Mouse (Mus musculus) forebrain, postnatal 0 days (tissue): Measurements from ENCODE around the gene Gm11213. TPM values are rescaled to one million over a fixed set of nuclear protein-coding genes. Genes with fewer than 3 reads are reported as not detected.

Experiments
- ATAC-seq: fragments of 200-750 bp; cut with Nextera tagmentation; 2 replicates; pipeline ENCODE4 v1.8.0; 2017; ENCODE audit warnings: mild to moderate bottlenecking, moderate library complexity
- DNase-seq: peaks from one replicate; pipeline ENCODE4 v3.0.0-alpha.2; 2015
- H3K27ac ChIP-seq: fragments of 300-500 bp; sonication (generic); 2 replicates; pipeline ENCODE4 v1.5.1; 2014; ENCODE audit warnings: low read depth, mild to moderate bottlenecking, antibody characterized with exemption, low read length, moderate library complexity, mixed read lengths
- H3K27me3 ChIP-seq: fragments of 300-500 bp; sonication (generic); 2 replicates; pipeline ENCODE4 v1.6.1; 2014; ENCODE audit warnings: mild to moderate bottlenecking, low read length, mixed read lengths; ENCODE audit not compliant: insufficient read depth
- H3K36me3 ChIP-seq: fragments of 300-500 bp; sonication (generic); 2 replicates; pipeline ENCODE4 v1.6.1; 2014; ENCODE audit warnings: mild to moderate bottlenecking, moderate library complexity; ENCODE audit not compliant: insufficient read depth
- H3K4me1 ChIP-seq: fragments of 300-500 bp; sonication (generic); 2 replicates; pipeline ENCODE4 v1.6.1; 2014; ENCODE audit warnings: antibody characterized with exemption; ENCODE audit not compliant: insufficient read depth
- H3K4me2 ChIP-seq: fragments of 300-500 bp; sonication (generic); 2 replicates; pipeline ENCODE4 v1.6.1; 2014; ENCODE audit warnings: low read depth, mild to moderate bottlenecking, moderate library complexity
- H3K4me3 ChIP-seq: fragments of 300-500 bp; sonication (generic); 2 replicates; pipeline ENCODE4 v1.5.1; 2014; ENCODE audit warnings: low read depth, low read length, mixed read lengths
- H3K9ac ChIP-seq: fragments of 300-500 bp; sonication (generic); 2 replicates; pipeline ENCODE4 v1.6.1; 2014; ENCODE audit warnings: mild to moderate bottlenecking
- H3K9me3 ChIP-seq: fragments of 300-500 bp; sonication (generic); 2 replicates; pipeline ENCODE4 v1.6.1; 2016; ENCODE audit warnings: low read length
- CTCF ChIP-seq: sonication (generic); IDR thresholded peaks from 2 replicates; pipeline ENCODE4 v1.5.1; 2016; ENCODE audit warnings: antibody characterized with exemption, control low read depth, low read depth
- WGBS: fragments of 180-500 bp; shearing (Covaris S2); extraction: QIAGEN DNeasy Blood & Tissue Kit; methylation state at CpG from one replicate; pipeline ENCODE4 v1.1.7; 2014; 5-methylcytosine and 5-hydroxymethylcytosine counted together
- polyA plus RNA-seq: library from polyadenylated mRNA; unstranded; fragments of >200 nt; fragmentation: Nextera tagmentation; extraction: Ambion mirVana; gene quantifications from 2 replicates; pipeline ENCODE4 v1.2.1, GENCODE M21; 2015
- total RNA-seq: library from RNA; depleted of rRNA; stranded (reverse); fragments of >200 nt; gene quantifications from 2 replicates; pipeline ENCODE4 v1.2.3, GENCODE M21; 2014

Gm11213 gene
- total and polyA plus RNA-seq, 2 experiments from 2014 or later, result not detected

- no peak overlapping the region for H3K27ac ChIP-seq
- H3K27me3 ChIP-seq, result no peaks in the 10 kb centered on the region
- 94% methylated on average over 4 of the region's 4 CpGs for WGBS
- H3K9ac ChIP-seq, result no peak overlapping the region
- H3K4me2 ChIP-seq, result no peak overlapping the region
- H3K4me3 ChIP-seq, result no peak overlapping the region
- no peaks in the 10 kb centered on the region for H3K36me3 ChIP-seq
- no peak for ATAC-seq
- H3K9me3 ChIP-seq, result no peaks in the 10 kb centered on the region
- H3K4me1 ChIP-seq, result no peaks in the 10 kb centered on the region
- TF ChIP-seq CTCF, result no peak
- DNase-seq, result no peak
Measured at GRCm38 (mm10) chr4:63596010-63596409, 9.1 kb downstream of the Gm11213 start.

GRCm38 (mm10) chr4:63595259-63595658 is 9.8 kb downstream of the Gm11213 start:
- no peak for TF ChIP-seq CTCF
- H3K4me2 ChIP-seq, result no peak overlapping the region
- H3K27ac ChIP-seq, result no peak overlapping the region
- H3K9ac ChIP-seq, result no peak overlapping the region
- DNase-seq, result no peak
- no peak overlapping the region for H3K4me3 ChIP-seq
- no peaks in the 10 kb centered on the region for H3K27me3 ChIP-seq
- ATAC-seq, result no peak
- no peaks in the 10 kb centered on the region for H3K36me3 ChIP-seq
- H3K9me3 ChIP-seq, result no peaks in the 10 kb centered on the region
- 86% methylated on average over 10 of the region's 10 CpGs for WGBS
- H3K4me1 ChIP-seq, result no peaks in the 10 kb centered on the region

DNA sequence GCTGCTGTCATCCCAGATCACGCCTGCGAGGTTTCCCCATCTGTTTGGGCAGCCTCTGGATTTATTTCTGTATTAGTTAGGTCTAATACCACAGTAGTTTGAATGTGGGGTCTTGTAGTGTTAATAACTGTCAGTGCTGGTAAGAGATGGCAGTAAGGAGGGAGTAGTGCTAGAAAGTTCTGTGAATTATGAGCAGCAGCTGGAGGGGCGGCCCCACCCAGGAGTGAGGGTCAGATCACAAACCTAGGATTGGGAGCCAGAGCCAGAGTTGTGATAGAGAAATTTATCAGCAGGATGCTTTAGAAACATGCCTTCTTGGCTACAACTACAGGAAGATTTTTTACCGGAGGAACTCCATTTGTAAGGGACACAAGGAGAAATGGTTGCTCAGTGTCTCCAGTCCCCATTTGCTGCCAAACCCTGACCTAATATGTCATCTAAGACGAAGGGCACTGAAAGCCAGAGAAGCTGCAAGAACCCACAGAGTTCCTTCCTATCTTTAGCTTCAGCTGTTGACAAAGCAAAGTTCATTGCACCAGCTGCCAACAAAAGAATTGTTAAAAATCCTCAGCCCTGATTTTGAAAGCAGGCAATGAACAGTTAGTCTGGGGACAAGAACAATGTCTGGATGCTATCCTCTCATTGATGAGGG is 10.5 kb downstream of the Gm11213 start:
- Histone ChIP-seq H3K4me1 (no peaks in the 10 kb centered on the region), H3K36me3 (no peaks in the 10 kb centered on the region), H3K9ac (no peak overlapping the region), H3K27me3 (no peaks in the 10 kb centered on the region), H3K4me3 (no peak overlapping the region), H3K27ac (no peak overlapping the region), H3K4me2 (no peak overlapping the region), H3K9me3 (no peaks in the 10 kb centered on the region)
- ATAC-seq (no peak), DNase-seq (no peak)
- TF ChIP-seq CTCF, result no peak
- WGBS, result 74% methylated on average over 5 of the region's 5 CpGs

DNA sequence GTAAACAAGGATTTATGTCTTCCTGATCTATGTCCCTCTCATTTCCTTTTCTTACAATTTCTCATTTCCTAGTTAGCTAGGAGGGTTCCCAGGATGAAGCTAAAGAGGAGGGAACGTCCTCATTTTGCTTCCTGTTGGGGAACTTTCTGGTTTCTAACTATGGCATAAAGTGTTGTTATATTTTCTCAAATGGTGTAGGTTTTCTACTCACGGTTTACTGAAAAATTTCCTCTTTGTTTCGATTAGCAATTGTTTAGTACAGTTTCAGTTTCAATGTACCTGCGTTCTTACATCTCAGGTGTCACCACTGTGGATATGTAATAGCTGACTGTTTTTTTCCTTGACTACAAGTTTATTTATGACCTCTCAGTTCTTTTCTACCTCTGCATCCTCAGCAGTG is 14.5 kb downstream of the Gm11213 start:
- Histone ChIP-seq H3K4me3 (no peak overlapping the region), H3K9ac (no peak overlapping the region), H3K36me3 (no peaks in the 10 kb centered on the region), H3K4me1 (no peaks in the 10 kb centered on the region), H3K27ac (no peak overlapping the region), H3K27me3 (no peaks in the 10 kb centered on the region), H3K4me2 (no peak overlapping the region), H3K9me3 (no peaks in the 10 kb centered on the region)
- WGBS, result 89% methylated on average over 4 of the region's 4 CpGs
- no peak for DNase-seq
- no peak for ATAC-seq
- TF ChIP-seq CTCF, result no peak

DNA sequence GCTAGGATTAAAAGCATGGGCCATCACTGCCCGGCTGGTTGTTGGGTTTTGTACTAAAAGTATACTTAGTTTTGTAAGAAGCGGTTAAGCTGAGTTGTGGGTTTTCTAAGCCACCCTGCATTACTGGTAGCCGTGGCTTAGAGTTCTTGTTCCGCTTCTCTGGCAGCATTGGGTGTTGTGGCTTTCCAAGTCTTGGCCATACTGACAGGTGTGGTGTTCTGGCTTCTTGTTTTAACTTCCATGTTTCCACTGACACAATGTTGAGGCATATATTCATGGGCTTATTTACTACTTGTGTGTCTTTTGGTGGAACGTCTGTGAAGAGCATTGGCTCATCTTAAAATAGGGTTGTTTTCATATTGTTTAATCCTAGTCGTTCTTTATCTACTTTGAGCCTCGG is 15.1 kb downstream of the Gm11213 start:
- no peaks in the 10 kb centered on the region for H3K27me3 ChIP-seq
- DNase-seq (no peak), ATAC-seq (no peak)
- 90% methylated on average over 7 of the region's 7 CpGs for WGBS
- no peaks in the 10 kb centered on the region for H3K36me3 ChIP-seq
- no peaks in the 10 kb centered on the region for H3K4me1 ChIP-seq
- H3K9me3 ChIP-seq, result no peaks in the 10 kb centered on the region
- H3K27ac ChIP-seq, result no peak overlapping the region
- no peak for TF ChIP-seq CTCF
- no peak overlapping the region for H3K4me3 ChIP-seq
- H3K9ac ChIP-seq, result no peak overlapping the region
- no peak overlapping the region for H3K4me2 ChIP-seq

DNA sequence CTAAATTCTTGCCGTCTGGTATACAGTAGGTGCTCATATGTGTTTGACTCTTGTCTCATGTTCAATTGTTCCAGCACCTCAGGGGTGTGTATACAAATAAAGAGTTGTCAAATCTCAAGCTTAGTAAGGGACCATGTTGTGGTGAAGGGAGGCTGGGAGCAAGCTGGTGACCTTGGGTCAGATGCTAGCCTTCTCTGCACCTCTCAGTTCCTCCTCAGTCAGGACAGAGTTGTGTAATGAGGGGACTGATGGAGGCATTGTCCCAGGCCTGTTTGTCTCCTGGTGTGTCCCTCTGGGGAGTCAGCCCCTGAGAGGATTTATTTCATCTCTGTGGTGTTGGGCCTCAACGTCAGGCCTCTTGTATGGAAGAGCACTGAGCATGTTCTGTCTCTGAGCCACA is 18.8 kb downstream of the Gm11213 start:
- H3K27me3 ChIP-seq, result no peaks in the 10 kb centered on the region
- H3K4me1 ChIP-seq, result no peaks in the 10 kb centered on the region
- no peak overlapping the region for H3K9ac ChIP-seq
- no peak for TF ChIP-seq CTCF
- ATAC-seq (no peak), DNase-seq (no peak)
- H3K4me3 ChIP-seq, result no peak overlapping the region
- no peaks in the 10 kb centered on the region for H3K9me3 ChIP-seq
- H3K27ac ChIP-seq, result no peak overlapping the region
- no peak overlapping the region for H3K4me2 ChIP-seq
- 72% methylated on average over 2 of the region's 2 CpGs for WGBS
- H3K36me3 ChIP-seq, result no peaks in the 10 kb centered on the region

- Histone ChIP-seq H3K4me3 (no peak overlapping the region), H3K9me3 (no peaks in the 10 kb centered on the region), H3K27ac (no peak overlapping the region), H3K4me1 (peaks cover under 1% of the 10 kb centered on the region; the same call in 1 of the 2 replicates), H3K9ac (no peak overlapping the region), H3K4me2 (no peak overlapping the region), H3K27me3 (no peaks in the 10 kb centered on the region), H3K36me3 (no peaks in the 10 kb centered on the region)
- DNase-seq, result no peak
- TF ChIP-seq CTCF, result no peak
- WGBS, result 84% methylated on average over 10 of the region's 10 CpGs
- no peak for ATAC-seq
Measured at GRCm38 (mm10) chr4:63585216-63585615, 19.8 kb downstream of the Gm11213 start.

DNA sequence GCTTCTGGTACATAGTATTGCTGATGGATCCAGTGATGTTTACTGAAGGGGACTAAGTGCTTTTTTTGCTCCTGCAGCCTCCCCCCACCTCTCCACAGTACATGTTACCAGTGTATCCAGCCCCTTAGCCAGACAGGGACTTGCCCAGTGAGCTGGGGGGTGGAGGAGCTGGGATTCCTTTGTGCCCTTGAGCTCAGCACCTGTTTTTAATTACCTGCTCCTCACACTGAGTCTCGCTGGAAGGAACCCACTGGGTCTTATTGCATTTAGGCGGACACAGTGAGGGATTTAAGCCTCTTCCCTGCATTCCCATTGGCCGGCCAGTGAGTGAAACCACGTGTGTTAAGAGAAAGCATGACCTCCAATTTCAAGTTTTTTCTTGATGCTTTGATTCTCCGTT is 22.5 kb downstream of the Gm11213 start:
- TF ChIP-seq CTCF, result no peak
- DNase-seq, result no peak
- WGBS, result 62% methylated on average over 5 of the region's 5 CpGs

More for the DNA sequence above, 22.5 kb downstream of the Gm11213 start:
- H3K27me3 ChIP-seq, result no peaks in the 10 kb centered on the region
- H3K4me1 ChIP-seq, result peaks cover 5% of the 10 kb centered on the region; the same call in 1 of the 2 replicates
- H3K9me3 ChIP-seq, result no peaks in the 10 kb centered on the region
- no peak overlapping the region for H3K4me2 ChIP-seq
- H3K4me3 ChIP-seq, result no peak overlapping the region
- no peaks in the 10 kb centered on the region for H3K36me3 ChIP-seq
- H3K9ac ChIP-seq, result no peak overlapping the region
- no peak for ATAC-seq
- H3K27ac ChIP-seq, result no peak overlapping the region
